Mouse (Mus musculus) G1E-ER4 (cell line): ENCODE data around the gene Gm1330. TPM values are rescaled to one million over a fixed set of nuclear protein-coding genes. Genes with fewer than 3 reads are reported as not detected.
"Not testable (repeated sequence)": the region's sequence is repeated elsewhere in the genome, so short reads cannot be mapped to it uniquely, and the experiment has no call there.

Source experiments
- GATA1 ChIP-seq: IDR thresholded peaks from one replicate; pipeline ENCODE4 v1.8.0; 2012; ENCODE audit warnings: low read length, inconsistent platforms
- polyA plus RNA-seq: library from polyadenylated mRNA; stranded (reverse); fragments of >175 nt; gene quantifications from 2 replicates; pipeline ENCODE4 v1.2.3, GENCODE M21; 2012

Gene Gm1330
- polyA plus RNA-seq = not detected in 2 replicates

DNA sequence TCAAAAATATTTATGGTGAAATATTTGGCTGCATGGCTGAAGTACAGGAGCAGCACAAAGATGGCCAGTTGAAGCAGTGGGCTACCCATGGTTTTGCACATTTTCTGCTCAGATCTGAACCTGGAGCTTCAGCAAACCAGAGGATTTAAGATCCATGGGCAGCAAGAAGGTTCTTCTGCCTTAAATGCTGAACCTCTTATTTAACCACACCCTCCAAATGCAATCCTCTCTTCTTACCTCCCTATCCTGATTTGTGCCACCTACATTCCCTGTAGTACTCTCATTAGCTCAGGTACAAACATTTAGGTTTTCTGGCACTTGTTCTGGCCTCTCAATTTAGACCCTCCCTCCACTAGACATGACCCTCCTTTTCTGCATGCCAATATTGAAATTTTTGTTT is at the start of gene Gm1330:
Gm1330 (minus strand) TSS at position 101 of the 400 bp plus-strand sequence.
- no peak for TF ChIP-seq GATA1

DNA sequence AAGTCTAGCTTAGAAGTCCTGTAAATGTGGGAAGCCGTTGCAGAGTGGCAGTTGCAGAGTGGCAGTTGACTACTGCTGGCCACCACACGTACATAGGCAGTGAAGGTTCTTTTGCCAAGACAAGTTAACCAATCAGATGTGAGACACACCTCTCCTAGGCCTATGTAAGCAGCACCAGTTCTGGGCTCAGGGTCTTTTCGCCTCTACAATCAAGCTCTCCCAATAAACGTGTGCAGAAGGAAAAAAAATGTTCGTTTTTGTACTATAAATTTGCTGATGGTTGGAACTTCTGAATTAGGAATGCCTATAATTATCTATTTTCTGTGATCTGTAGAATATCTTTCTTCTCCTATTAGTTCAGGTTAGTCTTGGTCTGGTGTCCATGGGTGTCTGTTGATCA is 14.1 kb upstream of the Gm1330 start, which contains the start of gene Gm10750:
Gm10750 (minus strand) TSS at position 101 of the 400 bp plus-strand sequence.
- not testable (repeated sequence) for TF ChIP-seq GATA1

DNA sequence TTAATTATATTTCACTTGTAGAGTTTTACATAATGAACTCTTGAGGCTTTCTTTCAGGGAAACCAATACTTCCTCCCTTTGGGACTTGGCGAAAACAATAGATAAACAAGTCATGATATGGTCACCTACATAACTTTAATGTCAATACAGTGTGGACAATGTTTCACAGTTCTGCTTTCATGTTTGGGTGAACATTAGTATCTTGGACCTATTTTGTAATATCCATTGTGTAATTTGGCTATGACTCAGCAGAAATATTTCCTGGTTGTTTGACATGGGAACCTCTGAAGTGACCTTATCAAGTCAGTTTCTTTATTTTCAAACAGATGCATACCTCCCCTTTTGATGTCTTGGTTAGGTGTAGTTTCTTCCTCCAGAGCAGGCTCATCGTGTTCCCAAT is 1.8 kb upstream of the Gm1330 start:
- TF ChIP-seq GATA1 = no peak

DNA sequence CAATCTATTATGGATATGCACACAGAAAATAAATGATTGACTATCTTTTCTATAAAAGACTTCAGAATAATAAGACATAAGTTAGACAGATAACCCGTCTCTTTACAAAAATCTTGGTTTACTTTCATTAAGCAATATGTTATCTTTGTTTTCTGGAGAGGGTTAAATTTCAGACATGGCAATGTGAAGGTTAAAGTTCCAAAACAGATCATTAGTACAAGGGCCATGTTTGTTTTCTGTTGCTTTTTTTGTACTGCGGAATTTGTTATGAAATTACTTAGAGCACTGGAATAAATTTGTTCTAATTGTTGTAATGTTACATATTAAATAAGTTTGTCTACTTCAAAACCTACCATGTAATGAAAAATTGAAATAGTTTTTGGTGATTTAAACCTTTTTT is 7.9 kb downstream of the Gm1330 start:
- TF ChIP-seq GATA1 = no peak

Other genes starting within 250 kb of the Gm1330 start
- not detected in 2 replicates for gene Cst11, start 231.8 kb downstream of the Gm1330 start, polyA plus RNA-seq
- gene 8030411F24Rik, start 221.2 kb downstream of the Gm1330 start, polyA plus RNA-seq = not detected in 2 replicates
- gene Cst12, start 213.9 kb downstream of the Gm1330 start, polyA plus RNA-seq = not detected in 2 replicates
- gene Cst8, start 204.5 kb downstream of the Gm1330 start, polyA plus RNA-seq = not detected in 2 replicates
- gene Cst13, start 183.2 kb downstream of the Gm1330 start, polyA plus RNA-seq = not detected in 2 replicates
- gene Cst9, start 168.1 kb downstream of the Gm1330 start, polyA plus RNA-seq = not detected in 2 replicates
- not detected in 2 replicates for gene 9230104L09Rik, start 138.2 kb downstream of the Gm1330 start, polyA plus RNA-seq
- gene Cst3, start 127.6 kb downstream of the Gm1330 start, polyA plus RNA-seq = 103 and 150 TPM in 2 replicates
- not detected in 2 replicates for gene Gm10750, start 14.0 kb upstream of the Gm1330 start, polyA plus RNA-seq